Mouse (Mus musculus) forebrain, embryonic 16.5 days (tissue): ENCODE measurements around the gene Slc6a19. TPM values are rescaled to one million over a fixed set of nuclear protein-coding genes. Genes with fewer than 3 reads are reported as not detected.
"Not testable (repeated sequence)": the region's sequence is repeated elsewhere in the genome, so short reads cannot be mapped to it uniquely, and the experiment has no call there.

Experiments used
- ATAC-seq: fragments of 200-750 bp; cut with Nextera tagmentation; 2 replicates; pipeline ENCODE4 v1.8.0; 2017; ENCODE audit warnings: mild to moderate bottlenecking, moderate library complexity
- H3K27ac ChIP-seq: fragments of 300-500 bp; sonication (generic); 2 replicates; pipeline ENCODE4 v1.5.1; 2014; ENCODE audit warnings: low read length, control low read depth
- H3K27me3 ChIP-seq: fragments of 300-500 bp; sonication (generic); replicated peaks from 2 replicates; pipeline ENCODE4 v1.6.1; 2014; ENCODE audit warnings: low read length; ENCODE audit not compliant: control insufficient read depth, insufficient read depth
- H3K36me3 ChIP-seq: fragments of 300-500 bp; sonication (generic); 2 replicates; pipeline ENCODE4 v1.6.1; 2014; ENCODE audit not compliant: control insufficient read depth, insufficient read depth
- H3K4me1 ChIP-seq: fragments of 300-500 bp; sonication (generic); replicated peaks from 2 replicates; pipeline ENCODE4 v1.6.1; 2014; ENCODE audit warnings: low read length; ENCODE audit not compliant: control insufficient read depth, insufficient read depth
- H3K4me2 ChIP-seq: fragments of 300-500 bp; sonication (generic); 2 replicates; pipeline ENCODE4 v1.6.1; 2014; ENCODE audit warnings: mild to moderate bottlenecking, low read length, control low read depth
- H3K4me3 ChIP-seq: fragments of 300-500 bp; sonication (generic); replicated peaks from 2 replicates; pipeline ENCODE4 v1.5.1; 2014; ENCODE audit warnings: mild to moderate bottlenecking, low read length, control low read depth
- H3K9ac ChIP-seq: fragments of 300-500 bp; sonication (generic); replicated peaks from 2 replicates; pipeline ENCODE4 v1.6.1; 2014; ENCODE audit warnings: low read depth, low read length, control low read depth
- H3K9me3 ChIP-seq: fragments of 300-500 bp; sonication (generic); 2 replicates; pipeline ENCODE4 v1.6.1; 2016; ENCODE audit warnings: low read length; ENCODE audit not compliant: control insufficient read depth
- WGBS: fragments of 180-500 bp; shearing (Covaris S2); extraction: QIAGEN DNeasy Blood & Tissue Kit; methylation state at CpG from one replicate; pipeline ENCODE4 v1.1.7; 2014; 5-methylcytosine and 5-hydroxymethylcytosine counted together
- polyA plus RNA-seq: library from polyadenylated mRNA; unstranded; fragments of >200 nt; fragmentation: Nextera tagmentation; extraction: Ambion mirVana; gene quantifications from 2 replicates; pipeline ENCODE4 v1.2.1, GENCODE M21; 2015

Gene Slc6a19
- polyA plus RNA-seq, result 0.09 and 0.27 TPM in 2 replicates

DNA sequence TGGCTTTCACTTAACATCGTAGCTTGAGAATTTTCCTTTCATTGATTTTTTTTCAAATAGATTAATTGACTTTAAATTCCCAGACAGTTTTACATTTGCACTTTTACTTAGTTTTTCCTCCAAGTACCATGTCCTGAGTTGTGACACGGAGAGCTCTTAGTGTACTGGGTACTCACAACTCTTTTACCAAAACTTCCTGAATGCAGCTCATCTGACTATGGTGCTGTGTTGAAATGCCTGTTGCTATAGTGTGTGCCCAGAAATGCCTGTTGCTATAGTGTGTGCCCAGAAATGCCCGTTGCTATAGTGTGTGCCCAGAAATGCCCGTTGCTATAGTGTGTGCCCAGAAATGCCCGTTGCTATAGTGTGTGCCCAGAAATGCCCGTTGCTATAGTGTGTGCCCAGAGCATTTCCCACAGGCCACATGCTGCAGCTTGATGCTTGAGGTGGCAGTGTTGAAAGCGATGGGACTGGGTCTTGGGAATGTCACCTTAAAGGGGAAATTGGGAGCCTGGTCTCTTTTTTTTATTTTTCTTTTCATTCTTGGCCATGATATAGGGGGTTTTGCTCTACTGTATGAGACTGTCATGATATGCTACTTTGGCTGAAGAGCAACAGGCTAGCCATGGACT lies at the start of gene Slc6a19:
TSS of gene Slc6a19 (minus strand) at position 172 of the 632 bp plus-strand sequence.
- no peaks in the 10 kb centered on the region for H3K9me3 ChIP-seq
- peak; percentile 57; the same call in 1 of the 2 replicates for ATAC-seq
- WGBS, result 72% methylated on average over 7 of the region's 7 CpGs
- no peaks in the 10 kb centered on the region for H3K36me3 ChIP-seq
- no peak within 1 kb of the TSS for H3K4me3 ChIP-seq
- H3K4me2 ChIP-seq, result no peak within 1 kb of the TSS
- no peaks in the 10 kb centered on the region for H3K27me3 ChIP-seq
- no peak within 1 kb of the TSS for H3K9ac ChIP-seq
- no peak within 1 kb of the TSS for H3K27ac ChIP-seq
- H3K4me1 ChIP-seq, result no peaks in the 10 kb centered on the region

DNA sequence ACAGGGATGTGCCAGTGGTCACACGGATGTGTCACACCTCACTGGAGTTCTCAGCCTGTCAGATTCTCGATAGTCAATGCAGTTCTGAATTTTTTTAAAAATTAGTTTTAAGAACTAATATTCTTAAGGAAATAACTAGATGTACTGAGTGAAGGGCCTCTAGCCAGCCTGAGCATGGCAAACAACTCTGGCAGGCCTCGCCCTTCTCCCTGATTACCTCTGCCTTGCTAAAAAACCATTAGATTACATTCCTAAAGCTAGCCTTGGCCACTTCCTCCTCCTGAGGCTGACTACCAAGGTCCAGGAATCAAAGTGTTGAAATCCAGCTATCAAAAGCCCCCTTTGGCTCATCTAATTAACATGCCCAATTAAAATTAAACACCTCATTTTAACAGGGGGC lies 46.6 kb upstream of the Slc6a19 start:
- H3K9me3 ChIP-seq, result no peaks in the 10 kb centered on the region
- no peak overlapping the region for H3K27ac ChIP-seq
- H3K9ac ChIP-seq, result no peak overlapping the region
- no peak overlapping the region for H3K4me3 ChIP-seq
- 83% methylated on average over 3 of the region's 3 CpGs for WGBS
- ATAC-seq, result no peak
- H3K4me2 ChIP-seq, result no peak overlapping the region
- no peaks in the 10 kb centered on the region for H3K36me3 ChIP-seq
- no peaks in the 10 kb centered on the region for H3K27me3 ChIP-seq
- H3K4me1 ChIP-seq, result peaks cover 2% of the 10 kb centered on the region; the same call in 1 of the 2 replicates

DNA sequence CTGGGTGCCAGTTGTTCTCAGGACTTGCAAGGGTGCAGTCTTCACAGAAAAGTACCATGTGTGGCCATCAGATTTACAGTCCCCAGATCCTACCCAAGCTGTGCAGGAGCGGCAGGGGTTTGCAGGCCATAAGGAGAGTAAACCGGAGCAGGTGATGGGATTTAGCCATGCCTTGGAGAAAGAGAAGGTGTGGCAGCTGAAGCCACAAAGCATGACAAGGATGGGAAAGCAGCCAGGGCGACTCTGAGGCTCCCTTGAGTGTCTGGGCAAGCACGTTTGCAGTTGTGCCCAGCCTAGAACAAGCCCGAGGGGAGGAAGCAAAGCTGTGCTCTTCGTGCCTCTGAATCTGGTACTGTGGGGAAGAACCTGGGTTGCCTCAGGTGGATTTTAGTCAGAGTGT lies 45.8 kb upstream of the Slc6a19 start:
- peaks cover 2% of the 10 kb centered on the region; the same call in 1 of the 2 replicates for H3K4me1 ChIP-seq
- H3K27ac ChIP-seq, result no peak overlapping the region
- WGBS, result 54% methylated on average over 6 of the region's 6 CpGs
- no peak overlapping the region for H3K4me2 ChIP-seq
- H3K27me3 ChIP-seq, result no peaks in the 10 kb centered on the region
- no peaks in the 10 kb centered on the region for H3K9me3 ChIP-seq
- H3K4me3 ChIP-seq, result no peak overlapping the region
- no peak for ATAC-seq
- H3K9ac ChIP-seq, result no peak overlapping the region
- no peaks in the 10 kb centered on the region for H3K36me3 ChIP-seq

DNA sequence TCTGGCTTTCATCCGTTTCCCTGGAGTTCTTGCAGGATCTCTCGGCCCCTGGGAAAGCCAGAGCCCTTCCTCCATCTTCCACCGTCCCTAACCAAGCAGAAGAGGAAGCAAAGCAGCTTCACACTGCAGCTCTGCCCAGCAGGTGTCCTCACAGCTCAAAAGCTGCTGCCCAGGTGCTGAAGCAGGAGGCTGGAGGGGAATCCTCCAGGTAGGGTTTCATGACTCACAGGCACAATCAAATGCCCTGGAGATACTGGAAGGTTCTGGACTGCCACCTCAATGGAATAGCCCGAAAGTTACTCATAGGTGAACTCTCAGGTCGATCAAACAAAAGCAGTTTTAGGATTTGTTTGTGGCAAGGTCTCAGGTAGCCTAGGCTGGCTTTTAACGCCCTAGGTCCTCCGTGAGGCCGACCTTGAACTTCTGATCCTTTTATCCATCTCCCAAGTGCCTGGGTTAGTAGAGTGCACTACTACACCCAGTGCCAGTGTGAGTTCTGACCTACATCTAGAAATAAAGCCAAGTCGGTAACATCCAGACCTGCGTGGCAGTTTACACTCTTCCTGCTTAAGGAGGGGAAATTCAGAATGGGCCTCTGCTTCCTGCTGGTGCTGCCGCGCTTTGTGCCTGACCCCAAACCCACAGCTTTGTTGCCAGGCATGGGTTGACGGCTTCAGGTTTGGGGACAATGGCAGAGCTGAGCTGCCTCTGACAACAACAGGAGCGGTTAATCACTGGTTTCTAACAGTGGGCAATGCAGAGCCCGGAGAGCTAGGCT lies 44.2 kb upstream of the Slc6a19 start:
- Histone ChIP-seq H3K4me1 (peaks cover 2% of the 10 kb centered on the region; the same call in 1 of the 2 replicates), H3K9ac (no peak overlapping the region), H3K27me3 (no peaks in the 10 kb centered on the region), H3K9me3 (no peaks in the 10 kb centered on the region), H3K4me3 (no peak overlapping the region), H3K4me2 (no peak overlapping the region), H3K27ac (no peak overlapping the region), H3K36me3 (no peaks in the 10 kb centered on the region)
- 32% methylated on average over 15 of the region's 15 CpGs for WGBS
- ATAC-seq, result no peak

DNA sequence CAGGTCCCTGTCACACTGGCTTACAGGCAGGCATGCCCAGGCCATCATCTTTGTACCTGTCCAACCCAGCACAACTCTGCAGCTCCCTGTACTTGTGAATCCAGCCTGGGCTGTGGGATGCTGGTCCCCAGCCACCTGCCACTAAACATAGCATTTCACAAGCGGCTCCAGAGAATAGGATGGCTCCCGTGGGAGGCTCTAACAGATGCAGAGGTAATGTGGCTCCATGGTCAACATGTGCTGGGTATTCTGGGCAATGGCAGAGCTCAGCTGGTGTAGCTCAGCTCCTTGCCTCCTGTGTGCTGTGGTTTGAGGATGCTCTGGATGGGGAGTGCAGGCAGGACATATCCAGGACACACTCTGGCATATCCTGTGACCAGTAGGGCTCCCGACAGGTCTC lies 39.0 kb upstream of the Slc6a19 start:
- H3K27me3 ChIP-seq, result no peaks in the 10 kb centered on the region
- H3K36me3 ChIP-seq, result no peaks in the 10 kb centered on the region
- no peak overlapping the region for H3K9ac ChIP-seq
- no peak overlapping the region for H3K4me3 ChIP-seq
- no peaks in the 10 kb centered on the region for H3K9me3 ChIP-seq
- H3K4me1 ChIP-seq, result no peaks in the 10 kb centered on the region
- WGBS, result 72% methylated on average over 3 of the region's 3 CpGs
- no peak overlapping the region for H3K27ac ChIP-seq
- ATAC-seq, result no peak
- no peak overlapping the region for H3K4me2 ChIP-seq

DNA sequence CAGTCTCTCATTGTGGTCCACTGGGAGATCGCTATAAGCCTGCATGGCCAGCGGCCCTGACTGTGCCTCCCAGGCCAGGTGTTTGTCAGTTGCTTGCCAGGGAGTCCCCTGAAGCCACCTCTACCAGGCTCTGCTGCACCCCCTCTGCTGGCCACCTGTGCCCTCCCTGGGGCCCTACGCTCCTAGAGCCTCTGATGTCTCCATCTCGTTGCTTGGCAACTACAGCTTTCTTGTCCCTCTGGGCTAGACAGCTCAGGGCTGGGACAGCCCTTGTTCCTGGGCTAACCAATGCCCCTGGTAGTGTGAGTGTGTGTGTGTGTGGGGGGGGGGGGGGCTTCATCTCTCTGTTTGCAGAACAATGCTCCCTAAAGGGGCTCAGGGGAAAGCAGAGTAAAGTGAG lies 38.3 kb upstream of the Slc6a19 start:
- Histone ChIP-seq H3K27me3 (no peaks in the 10 kb centered on the region), H3K27ac (no peak overlapping the region), H3K9ac (no peak overlapping the region), H3K4me2 (no peak overlapping the region), H3K36me3 (no peaks in the 10 kb centered on the region), H3K4me1 (no peaks in the 10 kb centered on the region), H3K4me3 (no peak overlapping the region), H3K9me3 (no peaks in the 10 kb centered on the region)
- no peak for ATAC-seq
- 42% methylated on average over 4 of the region's 4 CpGs for WGBS

DNA sequence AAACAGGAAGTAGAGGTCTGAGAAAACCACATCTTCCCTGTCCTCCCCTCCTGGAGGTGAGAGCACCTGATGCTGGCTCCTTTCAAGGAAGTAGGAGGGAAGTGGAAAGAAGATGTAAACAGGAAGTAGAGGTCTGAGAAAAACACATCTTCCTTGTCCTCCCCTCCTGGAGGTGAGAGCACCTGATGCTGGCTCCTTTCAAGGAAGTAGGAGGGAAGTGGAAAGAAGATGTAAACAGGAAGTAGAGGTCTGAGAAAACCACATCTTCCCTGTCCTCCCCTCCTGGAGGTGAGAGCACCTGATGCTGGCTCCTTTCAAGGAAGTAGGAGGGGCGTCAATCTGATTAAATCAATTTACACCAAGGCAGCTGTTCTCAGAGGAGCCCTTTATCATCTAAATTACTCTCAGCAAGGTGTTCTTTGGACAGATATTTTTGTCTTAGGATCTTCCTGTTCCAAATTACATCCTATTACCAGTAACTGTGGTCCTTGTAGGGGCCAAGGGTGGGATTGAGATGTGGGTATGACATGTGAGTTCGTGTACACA lies 35.8 kb upstream of the Slc6a19 start:
- 55% methylated on average over 2 of the region's 2 CpGs for WGBS
- not testable (repeated sequence) for H3K4me2 ChIP-seq, H3K4me1 ChIP-seq, H3K4me3 ChIP-seq, H3K27me3 ChIP-seq, H3K9me3 ChIP-seq, ATAC-seq, H3K36me3 ChIP-seq, H3K27ac ChIP-seq, H3K9ac ChIP-seq

DNA sequence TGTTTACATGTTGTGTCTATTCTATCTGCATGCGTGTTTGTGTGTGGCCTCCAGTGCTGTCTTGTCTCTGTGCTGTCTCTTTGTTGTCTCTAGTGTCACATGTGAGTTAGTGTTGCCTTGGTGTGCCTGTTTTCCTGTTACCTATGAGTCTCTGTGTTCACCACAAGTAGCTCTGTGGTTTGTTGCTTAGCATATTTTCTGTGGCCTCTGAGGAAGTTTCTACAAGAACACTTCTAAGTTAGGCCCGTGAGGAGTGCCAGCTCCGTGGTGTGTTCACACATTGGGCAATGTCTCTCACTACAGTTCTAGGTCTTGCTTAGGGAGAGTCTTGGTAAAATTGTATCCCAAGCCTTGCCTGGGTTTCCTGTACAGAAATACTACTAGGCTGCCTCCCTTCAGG lies 32.3 kb upstream of the Slc6a19 start:
- no peak for ATAC-seq
- no peaks in the 10 kb centered on the region for H3K9me3 ChIP-seq
- H3K27me3 ChIP-seq, result no peaks in the 10 kb centered on the region
- peaks cover 5% of the 10 kb centered on the region; the same call in 1 of the 2 replicates for H3K4me1 ChIP-seq
- no peak overlapping the region for H3K4me3 ChIP-seq
- H3K4me2 ChIP-seq, result no peak overlapping the region
- no peak overlapping the region for H3K9ac ChIP-seq
- WGBS, result 89% methylated on average over 3 of the region's 3 CpGs
- H3K36me3 ChIP-seq, result no peaks in the 10 kb centered on the region
- H3K27ac ChIP-seq, result no peak overlapping the region

DNA sequence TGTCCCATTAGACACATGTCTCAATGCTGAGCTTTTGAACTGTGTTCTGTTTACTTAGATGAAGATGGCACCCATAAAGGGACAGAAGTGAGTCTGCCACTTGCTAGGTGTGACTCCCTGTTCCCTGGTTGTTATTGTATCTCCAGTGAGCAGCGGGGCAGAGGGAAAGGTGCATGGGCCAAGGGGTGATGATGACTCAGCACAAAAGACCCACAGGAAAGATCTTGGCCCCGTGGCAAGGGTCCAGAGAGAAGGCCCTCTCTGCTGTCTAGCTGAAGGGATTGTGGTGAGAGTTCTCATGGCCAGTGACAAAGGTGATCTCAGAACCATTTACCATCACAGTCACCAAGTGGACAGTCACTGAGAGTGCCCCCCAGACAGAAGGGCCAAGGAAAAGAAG lies 31.3 kb upstream of the Slc6a19 start:
- H3K9ac ChIP-seq, result no peak overlapping the region
- no peak overlapping the region for H3K4me3 ChIP-seq
- ATAC-seq, result no peak
- peaks cover 5% of the 10 kb centered on the region; the same call in 1 of the 2 replicates for H3K4me1 ChIP-seq
- H3K9me3 ChIP-seq, result no peaks in the 10 kb centered on the region
- no peak overlapping the region for H3K4me2 ChIP-seq
- no peaks in the 10 kb centered on the region for H3K27me3 ChIP-seq
- H3K36me3 ChIP-seq, result no peaks in the 10 kb centered on the region
- WGBS, result 85% methylated on average over 2 of the region's 2 CpGs
- no peak overlapping the region for H3K27ac ChIP-seq
